Mouse (Mus musculus) small intestine, adult 2 months (tissue): ENCODE data around the gene Ccl26. TPM values are rescaled to one million over a fixed set of nuclear protein-coding genes. Genes with fewer than 3 reads are reported as not detected.
"Not testable (repeated sequence)": the region's sequence is repeated elsewhere in the genome, so short reads cannot be mapped to it uniquely, and the experiment has no call there.

Source experiments
- H3K27ac ChIP-seq: fragments of 200-500 bp; 2 replicates; pipeline ENCODE4 v1.5.1; 2012; ENCODE audit warnings: low read depth, low read length, control low read depth, inconsistent platforms; ENCODE audit not compliant: insufficient read depth
- H3K27me3 ChIP-seq: fragments of 200-500 bp; 2 replicates; pipeline ENCODE4 v1.6.1; 2012; ENCODE audit warnings: mild to moderate bottlenecking, moderate library complexity, low read length, inconsistent platforms; ENCODE audit not compliant: control insufficient read depth, insufficient read depth
- H3K36me3 ChIP-seq: fragments of 200-500 bp; 2 replicates; pipeline ENCODE4 v1.6.1; 2012; ENCODE audit warnings: mild to moderate bottlenecking, low read length, control low read depth, inconsistent platforms; ENCODE audit not compliant: control insufficient read depth, insufficient read depth
- H3K4me1 ChIP-seq: fragments of 200-500 bp; 2 replicates; pipeline ENCODE4 v1.6.1; 2012; ENCODE audit warnings: low read length, inconsistent platforms, mixed read lengths; ENCODE audit not compliant: control insufficient read depth, insufficient read depth, insufficient read length
- H3K4me3 ChIP-seq: fragments of 200-500 bp; 2 replicates; pipeline ENCODE4 v1.5.1; 2012; ENCODE audit warnings: low read depth, mild to moderate bottlenecking, control low read depth, inconsistent platforms, low read length, moderate library complexity
- CTCF ChIP-seq: fragments of 200-500 bp; IDR thresholded peaks from 2 replicates; pipeline ENCODE4 v1.5.1; 2012; ENCODE audit warnings: low read depth, mild to moderate bottlenecking, control low read depth, inconsistent platforms, low read length, moderate library complexity, mixed read lengths; ENCODE audit not compliant: insufficient replicate concordance, insufficient read length; ENCODE audit errors: extremely low read depth
- POLR2A ChIP-seq: fragments of 200-500 bp; IDR thresholded peaks from 2 replicates; pipeline ENCODE4 v1.6.1; 2012; ENCODE audit warnings: low read depth, mild to moderate bottlenecking, control low read depth, inconsistent platforms, low read length, moderate library complexity
- WGBS: fragments of 180-500 bp; shearing (Covaris S2); methylation state at CpG from one replicate; pipeline ENCODE4 v1.1.7; 2018; 5-methylcytosine and 5-hydroxymethylcytosine counted together
- polyA plus RNA-seq: library from polyadenylated mRNA; depleted of rRNA; stranded (reverse); fragments of >200 nt; gene quantifications from 2 replicates; pipeline ENCODE4 v1.2.3, GENCODE M21; 2012; rRNA removed

The Ccl26 gene
- not detected in 2 replicates for polyA plus RNA-seq

GRCm38 (mm10) chr5:135563469-135563868, at the start of gene Ccl26:
Ccl26 (minus strand) TSS chr5:135563569.
- H3K27me3 ChIP-seq, result no peaks in the 10 kb centered on the region
- no peaks in the 10 kb centered on the region for H3K36me3 ChIP-seq
- WGBS, result 40% methylated on average over 3 of the region's 3 CpGs
- H3K4me1 ChIP-seq, result peaks cover 19% of the 10 kb centered on the region
- peak within 1 kb of the TSS; percentile 94 for H3K27ac ChIP-seq
- no peak within 1 kb of the TSS for H3K4me3 ChIP-seq
- no peak for TF ChIP-seq POLR2A
- TF ChIP-seq CTCF, result no peak

GRCm38 (mm10) chr5:135609794-135610193, 46.4 kb upstream of the Ccl26 start:
- H3K4me1 ChIP-seq, result peaks cover 2% of the 10 kb centered on the region; the same call in 1 of the 2 replicates
- no peak overlapping the region for H3K4me3 ChIP-seq
- H3K27ac ChIP-seq, result no peak overlapping the region
- H3K27me3 ChIP-seq, result no peaks in the 10 kb centered on the region
- WGBS, result 29% methylated on average over 4 of the region's 4 CpGs
- H3K36me3 ChIP-seq, result no peaks in the 10 kb centered on the region
- TF ChIP-seq POLR2A (no peak), CTCF (no peak)

GRCm38 (mm10) chr5:135607581-135607980, 44.2 kb upstream of the Ccl26 start:
- Histone ChIP-seq H3K36me3 (no peaks in the 10 kb centered on the region), H3K27me3 (peaks cover 3% of the 10 kb centered on the region; the same call in 1 of the 2 replicates), H3K4me3 (no peak overlapping the region), H3K4me1 (peaks cover 2% of the 10 kb centered on the region; the same call in 1 of the 2 replicates), H3K27ac (no peak overlapping the region)
- 46% methylated on average over 1 of the region's 1 CpGs for WGBS
- TF ChIP-seq POLR2A, result no peak
- no peak for TF ChIP-seq CTCF

GRCm38 (mm10) chr5:135606717-135607116, 43.3 kb upstream of the Ccl26 start:
- H3K4me3 ChIP-seq, H3K4me1 ChIP-seq: not testable (repeated sequence)

GRCm38 (mm10) chr5:135604643-135605042, 41.3 kb upstream of the Ccl26 start:
- not testable (repeated sequence) for H3K4me3 ChIP-seq, H3K36me3 ChIP-seq, H3K27me3 ChIP-seq, H3K27ac ChIP-seq, H3K4me1 ChIP-seq
- no CpG with 5 or more reads among the region's 1 CpGs for WGBS

More at GRCm38 (mm10) chr5:135606717-135607116, 43.3 kb upstream of the Ccl26 start:
- H3K36me3 ChIP-seq, H3K27ac ChIP-seq, H3K27me3 ChIP-seq: not testable (repeated sequence)
- WGBS, result no CpG with 5 or more reads among the region's 1 CpGs

- TF ChIP-seq POLR2A (no peak), CTCF (no peak)
- H3K27me3 ChIP-seq, result no peaks in the 10 kb centered on the region; the same call in 1 of the 2 replicates
- WGBS, result 34% methylated on average over 12 of the region's 12 CpGs
- H3K36me3 ChIP-seq, result no peaks in the 10 kb centered on the region
- H3K4me1 ChIP-seq, result peaks cover 25% of the 10 kb centered on the region; the same call in 1 of the 2 replicates
- H3K27ac ChIP-seq, result peak overlapping the region; percentile 94
- no peak overlapping the region for H3K4me3 ChIP-seq
These were observed 26.8 kb upstream of the Ccl26 start for GRCm38 (mm10) chr5:135589996-135590784.

GRCm38 (mm10) chr5:135587764-135588163, 24.4 kb upstream of the Ccl26 start:
- H3K4me1 ChIP-seq, result peaks cover 25% of the 10 kb centered on the region; the same call in 1 of the 2 replicates
- 41% methylated on average over 4 of the region's 4 CpGs for WGBS
- no peaks in the 10 kb centered on the region for H3K36me3 ChIP-seq
- no peaks in the 10 kb centered on the region; the same call in 1 of the 2 replicates for H3K27me3 ChIP-seq
- H3K27ac ChIP-seq, result peak overlapping the region; percentile 46; the same call in 1 of the 2 replicates
- H3K4me3 ChIP-seq, result no peak overlapping the region
- TF ChIP-seq CTCF, result no peak
- no peak for TF ChIP-seq POLR2A
